Mouse (Mus musculus) limb, embryonic 15.5 days (tissue): ENCODE data around the gene Adap1. TPM values are rescaled to one million over a fixed set of nuclear protein-coding genes. Genes with fewer than 3 reads are reported as not detected.

Experiments used
- ATAC-seq: fragments of 200-750 bp; cut with Nextera tagmentation; 2 replicates; pipeline ENCODE4 v1.8.0; 2017; ENCODE audit warnings: low read depth, moderate TSS enrichment; ENCODE audit not compliant: insufficient number of reproducible peaks, low FRiP score, low TSS enrichment
- H3K27ac ChIP-seq: fragments of 300-500 bp; sonication (generic); 2 replicates; pipeline ENCODE4 v1.5.1; 2015; ENCODE audit warnings: moderate library complexity, mild to moderate bottlenecking, inconsistent platforms
- H3K27me3 ChIP-seq: fragments of 300-500 bp; sonication (generic); 2 replicates; pipeline ENCODE4 v1.6.1; 2015; ENCODE audit warnings: inconsistent platforms
- H3K36me3 ChIP-seq: fragments of 300-500 bp; sonication (generic); 2 replicates; pipeline ENCODE4 v1.6.1; 2015; ENCODE audit warnings: inconsistent platforms
- H3K4me1 ChIP-seq: fragments of 300-500 bp; sonication (generic); 2 replicates; pipeline ENCODE4 v1.6.1; 2015; ENCODE audit warnings: inconsistent platforms
- H3K4me2 ChIP-seq: fragments of 300-500 bp; sonication (generic); 2 replicates; pipeline ENCODE4 v1.6.1; 2015; ENCODE audit warnings: mild to moderate bottlenecking, inconsistent platforms
- H3K4me3 ChIP-seq: fragments of 300-500 bp; sonication (generic); 2 replicates; pipeline ENCODE4 v1.5.1; 2015; ENCODE audit warnings: mild to moderate bottlenecking, inconsistent platforms
- H3K9ac ChIP-seq: fragments of 300-500 bp; sonication (generic); 2 replicates; pipeline ENCODE4 v1.6.1; 2015; ENCODE audit warnings: inconsistent platforms
- H3K9me3 ChIP-seq: fragments of 300-500 bp; sonication (generic); 2 replicates; pipeline ENCODE4 v1.6.1; 2016; ENCODE audit warnings: inconsistent platforms
- WGBS: fragments of 180-500 bp; shearing (Covaris S2); methylation state at CpG from one replicate; pipeline ENCODE4 v1.1.7; 2015; 5-methylcytosine and 5-hydroxymethylcytosine counted together
- polyA plus RNA-seq: library from polyadenylated mRNA; unstranded; fragments of >200 nt; fragmentation: Nextera tagmentation; extraction: Ambion mirVana; gene quantifications from 2 replicates; pipeline ENCODE4 v1.2.1, GENCODE M21; 2015

Adap1 gene
- polyA plus RNA-seq, 1 experiment from 2014 or later, result 3.2 TPM

- Histone ChIP-seq H3K4me3 (no peak overlapping the region), H3K9ac (no peak overlapping the region), H3K36me3 (no peaks in the 10 kb centered on the region), H3K4me1 (no peaks in the 10 kb centered on the region), H3K9me3 (no peaks in the 10 kb centered on the region), H3K4me2 (no peak overlapping the region), H3K27me3 (peaks cover 6% of the 10 kb centered on the region), H3K27ac (no peak overlapping the region)
- no peak for ATAC-seq
- WGBS, result 68% methylated on average over 21 of the region's 21 CpGs
Measured at GRCm38 (mm10) chr5:139317751-139318504, 7.5 kb downstream of the Adap1 start.

DNA sequence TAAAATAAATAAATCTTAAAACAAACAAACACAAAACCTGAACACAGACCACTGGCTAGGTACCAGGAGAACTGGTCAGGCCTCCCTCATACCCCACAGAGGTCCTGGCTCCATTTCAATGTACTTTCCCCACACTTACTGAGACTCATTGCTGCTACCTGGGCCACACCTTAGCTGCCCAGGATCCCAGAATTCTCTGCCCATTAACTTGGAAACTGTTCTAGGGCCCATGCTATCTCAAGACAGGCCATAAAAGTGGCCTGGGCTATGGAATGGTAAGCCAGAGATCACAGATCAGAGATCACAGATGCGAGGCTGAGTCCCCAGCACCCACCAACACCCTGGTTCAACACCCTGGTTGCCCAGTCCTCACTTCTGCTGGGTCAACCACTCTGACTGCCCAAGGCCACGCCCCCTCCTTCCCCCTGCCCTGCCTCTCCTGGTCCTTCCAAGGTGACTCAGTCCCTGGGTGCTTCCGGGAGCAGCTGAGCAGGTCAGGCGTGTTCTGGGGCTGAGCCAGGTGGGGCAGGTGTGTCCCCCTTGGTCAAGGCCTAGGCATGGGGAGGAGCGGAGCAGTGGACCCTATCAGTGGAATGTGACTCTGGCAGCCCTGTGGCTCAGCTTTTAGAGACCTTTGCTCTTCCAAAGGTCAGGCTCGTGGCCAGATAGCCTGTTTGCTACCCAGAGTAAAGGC lies 8.3 kb downstream of the Adap1 start:
- H3K36me3 ChIP-seq, result no peaks in the 10 kb centered on the region
- no peaks in the 10 kb centered on the region for H3K27me3 ChIP-seq
- H3K4me1 ChIP-seq, result no peaks in the 10 kb centered on the region
- ATAC-seq, result no peak
- WGBS, result 73% methylated on average over 6 of the region's 6 CpGs
- H3K9me3 ChIP-seq, result no peaks in the 10 kb centered on the region
- H3K9ac ChIP-seq, result no peak overlapping the region
- H3K4me3 ChIP-seq, result no peak overlapping the region
- no peak overlapping the region for H3K4me2 ChIP-seq
- H3K27ac ChIP-seq, result no peak overlapping the region

GRCm38 (mm10) chr5:139314941-139315642 lies 10.3 kb downstream of the Adap1 start:
- Histone ChIP-seq H3K4me2 (no peak overlapping the region), H3K4me1 (no peaks in the 10 kb centered on the region), H3K4me3 (no peak overlapping the region), H3K27ac (no peak overlapping the region), H3K27me3 (no peaks in the 10 kb centered on the region), H3K9ac (no peak overlapping the region), H3K36me3 (no peaks in the 10 kb centered on the region), H3K9me3 (no peaks in the 10 kb centered on the region)
- 83% methylated on average over 12 of the region's 12 CpGs for WGBS
- no peak for ATAC-seq

DNA sequence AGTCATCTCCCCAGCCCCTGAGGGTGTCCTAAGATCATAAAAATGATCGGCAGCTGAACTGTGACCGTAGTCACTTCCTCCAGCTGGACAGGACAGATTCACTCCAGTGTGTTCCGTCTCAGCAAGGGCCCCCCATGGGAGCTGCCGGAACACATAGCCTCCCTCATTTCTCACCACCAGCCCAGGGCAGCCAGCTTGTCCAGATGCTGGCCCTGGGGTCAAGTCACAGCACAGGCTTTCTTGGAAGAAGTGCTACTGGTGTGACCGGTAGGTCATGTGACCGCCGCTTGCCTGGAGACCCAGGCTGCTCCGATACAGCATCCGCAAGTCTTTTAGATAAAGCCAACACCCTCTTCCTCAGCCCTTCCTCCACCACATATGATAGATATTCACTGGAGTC lies 11.9 kb downstream of the Adap1 start:
- H3K4me3 ChIP-seq, result no peak overlapping the region
- no peak overlapping the region for H3K4me2 ChIP-seq
- H3K36me3 ChIP-seq, result no peaks in the 10 kb centered on the region
- H3K9me3 ChIP-seq, result no peaks in the 10 kb centered on the region
- WGBS, result 60% methylated on average over 9 of the region's 9 CpGs
- H3K27ac ChIP-seq, result no peak overlapping the region
- no peaks in the 10 kb centered on the region for H3K27me3 ChIP-seq
- H3K9ac ChIP-seq, result no peak overlapping the region
- no peaks in the 10 kb centered on the region for H3K4me1 ChIP-seq
- no peak for ATAC-seq

DNA sequence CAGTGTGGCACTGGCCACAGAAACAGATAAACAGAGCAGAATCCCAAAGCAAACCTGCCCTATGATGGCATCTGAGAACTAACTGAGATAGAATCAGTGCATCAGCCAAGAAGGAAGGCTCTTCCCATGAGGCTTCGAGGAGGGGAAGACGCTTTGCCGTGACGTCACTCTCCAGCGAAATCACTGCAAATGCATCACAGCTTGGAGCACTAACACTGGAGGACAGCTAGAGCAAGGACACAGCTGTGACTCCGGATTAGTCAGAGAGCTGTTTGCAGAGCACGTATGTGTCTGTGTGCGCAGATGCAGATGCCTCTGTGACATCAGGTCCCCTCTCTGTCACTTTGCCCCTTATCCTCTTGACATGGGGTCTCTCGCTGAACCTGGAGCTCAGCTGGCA lies 13.6 kb downstream of the Adap1 start:
- Histone ChIP-seq H3K4me1 (no peaks in the 10 kb centered on the region), H3K36me3 (no peaks in the 10 kb centered on the region), H3K9ac (no peak overlapping the region), H3K27ac (no peak overlapping the region), H3K4me3 (no peak overlapping the region), H3K27me3 (no peaks in the 10 kb centered on the region), H3K4me2 (no peak overlapping the region), H3K9me3 (no peaks in the 10 kb centered on the region)
- no peak for ATAC-seq
- 86% methylated on average over 9 of the region's 9 CpGs for WGBS

DNA sequence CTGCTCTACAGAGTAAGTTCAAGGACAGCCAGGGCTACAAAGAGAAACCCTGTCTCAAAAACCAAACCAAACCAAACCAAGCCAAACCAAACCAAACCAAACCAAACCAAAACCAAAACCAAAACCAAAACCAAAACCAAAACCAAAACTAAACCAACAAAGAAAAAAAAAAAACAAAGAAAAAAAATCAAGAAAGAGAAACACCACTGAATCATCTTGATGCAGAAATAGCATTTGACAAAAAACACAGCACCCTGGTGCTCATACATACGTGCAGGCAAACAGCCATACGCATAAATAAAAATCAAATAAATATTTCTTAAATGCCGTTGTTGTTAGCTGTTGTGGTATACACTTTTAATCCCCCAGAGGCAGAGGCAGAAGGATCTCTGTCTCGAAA lies 14.9 kb downstream of the Adap1 start:
- H3K4me3 ChIP-seq, result no peak overlapping the region
- H3K27me3 ChIP-seq, result no peaks in the 10 kb centered on the region
- H3K36me3 ChIP-seq, result no peaks in the 10 kb centered on the region
- H3K27ac ChIP-seq, result no peak overlapping the region
- WGBS, result 86% methylated on average over 4 of the region's 4 CpGs
- no peaks in the 10 kb centered on the region for H3K9me3 ChIP-seq
- H3K4me2 ChIP-seq, result no peak overlapping the region
- ATAC-seq, result no peak
- no peak overlapping the region for H3K9ac ChIP-seq
- no peaks in the 10 kb centered on the region for H3K4me1 ChIP-seq

- no peaks in the 10 kb centered on the region for H3K4me1 ChIP-seq
Measured at GRCm38 (mm10) chr5:139309946-139310345, 15.5 kb downstream of the Adap1 start.

GRCm38 (mm10) chr5:139303646-139304061 lies 21.8 kb downstream of the Adap1 start:
- no peak for ATAC-seq
- H3K9ac ChIP-seq, result no peak overlapping the region
- WGBS, result 86% methylated on average over 9 of the region's 9 CpGs

More at GRCm38 (mm10) chr5:139309946-139310345, 15.5 kb downstream of the Adap1 start:
- no peak overlapping the region for H3K4me2 ChIP-seq
- no peak for ATAC-seq
- no peaks in the 10 kb centered on the region for H3K27me3 ChIP-seq
- no peak overlapping the region for H3K27ac ChIP-seq
- no peaks in the 10 kb centered on the region for H3K36me3 ChIP-seq
- H3K9ac ChIP-seq, result no peak overlapping the region
- H3K4me3 ChIP-seq, result no peak overlapping the region
- no peaks in the 10 kb centered on the region for H3K9me3 ChIP-seq
- WGBS, result 80% methylated on average over 3 of the region's 3 CpGs

GRCm38 (mm10) chr5:139302101-139302500 lies 23.3 kb downstream of the Adap1 start:
- no peaks in the 10 kb centered on the region for H3K4me1 ChIP-seq
- no peak overlapping the region for H3K9ac ChIP-seq
- no peak overlapping the region for H3K4me3 ChIP-seq
- H3K27ac ChIP-seq, result no peak overlapping the region
- no peaks in the 10 kb centered on the region for H3K27me3 ChIP-seq
- WGBS, result 79% methylated on average over 6 of the region's 6 CpGs
- no peak for ATAC-seq
- no peaks in the 10 kb centered on the region for H3K9me3 ChIP-seq
- H3K4me2 ChIP-seq, result no peak overlapping the region
- no peaks in the 10 kb centered on the region for H3K36me3 ChIP-seq

More at GRCm38 (mm10) chr5:139303646-139304061, 21.8 kb downstream of the Adap1 start:
- H3K4me3 ChIP-seq, result no peak overlapping the region
- no peaks in the 10 kb centered on the region for H3K27me3 ChIP-seq
- H3K4me1 ChIP-seq, result no peaks in the 10 kb centered on the region
- no peak overlapping the region for H3K4me2 ChIP-seq
- H3K27ac ChIP-seq, result no peak overlapping the region
- H3K36me3 ChIP-seq, result no peaks in the 10 kb centered on the region
- H3K9me3 ChIP-seq, result no peaks in the 10 kb centered on the region

DNA sequence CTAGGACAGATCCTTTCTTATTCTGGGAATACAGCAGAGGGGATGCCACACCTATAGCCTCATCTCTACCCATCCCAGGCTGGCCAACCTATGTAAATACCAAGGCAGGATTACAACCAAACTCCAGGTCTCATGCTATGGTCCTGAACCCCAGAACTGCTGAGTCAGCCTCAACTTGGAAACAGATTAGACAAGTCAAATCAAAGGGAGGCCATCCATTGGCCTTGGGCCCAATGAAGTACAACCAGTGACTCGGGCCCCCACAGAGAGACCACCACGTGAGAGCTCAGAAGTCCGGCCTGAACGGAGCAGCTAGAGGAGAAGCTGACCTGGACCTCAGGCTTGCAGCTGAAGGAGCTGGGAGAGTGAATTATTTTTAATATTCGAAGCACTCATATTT lies 27.7 kb downstream of the Adap1 start:
- Histone ChIP-seq H3K4me1 (no peaks in the 10 kb centered on the region), H3K27me3 (no peaks in the 10 kb centered on the region), H3K4me2 (no peak overlapping the region), H3K36me3 (no peaks in the 10 kb centered on the region), H3K9ac (no peak overlapping the region), H3K9me3 (no peaks in the 10 kb centered on the region), H3K27ac (no peak overlapping the region), H3K4me3 (no peak overlapping the region)
- 78% methylated on average over 5 of the region's 5 CpGs for WGBS
- ATAC-seq, result no peak

DNA sequence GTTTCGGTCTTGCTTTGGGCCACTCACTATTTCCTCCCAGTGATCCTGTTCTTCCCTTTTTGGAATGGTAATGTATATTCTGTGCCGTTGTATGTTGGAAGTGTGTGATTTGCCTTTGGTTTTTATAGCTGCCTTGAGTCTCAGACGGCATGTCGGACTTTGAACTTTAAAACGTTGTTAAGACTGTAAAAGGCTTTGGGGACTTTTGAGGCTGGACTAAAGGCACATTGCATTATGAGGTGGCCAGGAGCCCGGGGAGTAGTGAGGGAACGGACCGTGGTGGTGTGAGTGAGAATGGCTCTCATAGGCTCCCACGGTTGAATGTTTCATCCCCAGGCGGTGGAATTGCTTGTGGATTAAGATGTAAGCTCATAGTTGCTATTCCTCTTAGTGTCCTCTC lies 28.3 kb downstream of the Adap1 start:
- H3K4me1 ChIP-seq, result no peaks in the 10 kb centered on the region
- no peaks in the 10 kb centered on the region for H3K36me3 ChIP-seq
- ATAC-seq, result no peak
- H3K9me3 ChIP-seq, result no peaks in the 10 kb centered on the region
- H3K4me2 ChIP-seq, result no peak overlapping the region
- WGBS, result 62% methylated on average over 10 of the region's 10 CpGs
- H3K4me3 ChIP-seq, result no peak overlapping the region
- no peak overlapping the region for H3K9ac ChIP-seq
- no peak overlapping the region for H3K27ac ChIP-seq
- H3K27me3 ChIP-seq, result no peaks in the 10 kb centered on the region

DNA sequence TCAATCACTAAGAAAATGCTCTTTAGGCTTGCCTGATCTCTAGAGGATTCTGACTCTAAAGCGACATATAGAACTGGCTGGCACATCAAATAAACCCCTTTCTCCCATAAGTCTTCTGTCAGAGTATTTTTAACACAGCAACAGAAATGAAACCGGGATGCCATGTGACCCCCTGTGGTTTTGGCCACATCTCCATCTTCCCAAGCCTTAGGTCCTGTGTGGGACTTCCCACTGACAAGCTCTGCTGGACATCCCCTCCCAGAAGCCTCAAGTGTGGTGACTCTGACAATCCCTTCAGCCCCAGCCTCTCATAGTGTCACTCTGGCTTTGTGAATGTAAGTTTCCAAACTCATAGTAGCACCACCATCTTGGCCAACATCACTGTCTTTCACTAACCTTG lies 31.3 kb downstream of the Adap1 start:
- H3K4me3 ChIP-seq, result no peak overlapping the region
- H3K4me1 ChIP-seq, result 0 out of 2 replicates have a peak, but pooled peaks cover 2% of the 10 kb centered on the region
- H3K36me3 ChIP-seq, result no peaks in the 10 kb centered on the region
- no peak for ATAC-seq
- 79% methylated on average over 2 of the region's 2 CpGs for WGBS
- no peak overlapping the region for H3K9ac ChIP-seq
- no peaks in the 10 kb centered on the region for H3K9me3 ChIP-seq
- H3K27me3 ChIP-seq, result no peaks in the 10 kb centered on the region
- H3K4me2 ChIP-seq, result no peak overlapping the region
- no peak overlapping the region for H3K27ac ChIP-seq
